Mouse (Mus musculus): Measurements from ENCODE around the gene Prkar2a. TPM values are rescaled to one million over a fixed set of nuclear protein-coding genes. Genes with fewer than 3 reads are reported as not detected.

Prkar2a gene
- polyA plus RNA-seq, 1 experiment from 2014 or later, result 57.1 TPM

- WGBS, result 93% methylated on average over 20 of the region's 20 CpGs
- no peaks in the 10 kb centered on the region for H3K9me3 ChIP-seq
- H3K27me3 ChIP-seq, result no peaks in the 10 kb centered on the region
- ATAC-seq (ENCODE audit: low FRiP score, low read depth), result no peak
- H3K9ac ChIP-seq (replicated peaks), result no peak overlapping the region
- H3K4me1 ChIP-seq, result no peaks in the 10 kb centered on the region
- H3K27ac ChIP-seq (replicated peaks), result no peak overlapping the region
- H3K36me3 ChIP-seq, result no peaks in the 10 kb centered on the region
- H3K4me2 ChIP-seq (replicated peaks), result no peak overlapping the region
- no peak overlapping the region for H3K4me3 ChIP-seq
Measured at GRCm38 (mm10) chr9:108759121-108759520, 70.0 kb downstream of the Prkar2a start.

GRCm38 (mm10) chr9:108759805-108760204 is 70.7 kb downstream of the Prkar2a start:
- Histone ChIP-seq H3K27ac (replicated peaks) (no peak overlapping the region), H3K27me3 (no peaks in the 10 kb centered on the region), H3K36me3 (no peaks in the 10 kb centered on the region), H3K4me2 (replicated peaks) (no peak overlapping the region), H3K4me1 (no peaks in the 10 kb centered on the region), H3K9me3 (no peaks in the 10 kb centered on the region), H3K9ac (replicated peaks) (no peak overlapping the region), H3K4me3 (no peak overlapping the region)
- ATAC-seq (ENCODE audit: low FRiP score, low read depth), result no peak
- 53% methylated on average over 2 of the region's 2 CpGs for WGBS

- Histone ChIP-seq H3K4me1 (no peaks in the 10 kb centered on the region), H3K27me3 (no peaks in the 10 kb centered on the region), H3K4me2 (replicated peaks) (no peak overlapping the region), H3K9me3 (no peaks in the 10 kb centered on the region), H3K9ac (replicated peaks) (no peak overlapping the region), H3K27ac (replicated peaks) (no peak overlapping the region), H3K4me3 (no peak overlapping the region), H3K36me3 (no peaks in the 10 kb centered on the region)
- ATAC-seq (ENCODE audit: low FRiP score, low read depth), result no peak
Measured at GRCm38 (mm10) chr9:108761561-108761960, 72.4 kb downstream of the Prkar2a start.

- ATAC-seq (ENCODE audit: low FRiP score, low read depth), result no peak
- no peak overlapping the region for H3K4me2 ChIP-seq (replicated peaks)
- WGBS, result 83% methylated on average over 10 of the region's 10 CpGs
- H3K36me3 ChIP-seq, result no peaks in the 10 kb centered on the region
- no peak overlapping the region for H3K27ac ChIP-seq (replicated peaks)
- H3K4me1 ChIP-seq, result no peaks in the 10 kb centered on the region
- no peak overlapping the region for H3K4me3 ChIP-seq
- no peak overlapping the region for H3K9ac ChIP-seq (replicated peaks)
- H3K27me3 ChIP-seq, result no peaks in the 10 kb centered on the region
- no peaks in the 10 kb centered on the region for H3K9me3 ChIP-seq
Measured at GRCm38 (mm10) chr9:108764971-108765370, 75.9 kb downstream of the Prkar2a start.

DNA sequence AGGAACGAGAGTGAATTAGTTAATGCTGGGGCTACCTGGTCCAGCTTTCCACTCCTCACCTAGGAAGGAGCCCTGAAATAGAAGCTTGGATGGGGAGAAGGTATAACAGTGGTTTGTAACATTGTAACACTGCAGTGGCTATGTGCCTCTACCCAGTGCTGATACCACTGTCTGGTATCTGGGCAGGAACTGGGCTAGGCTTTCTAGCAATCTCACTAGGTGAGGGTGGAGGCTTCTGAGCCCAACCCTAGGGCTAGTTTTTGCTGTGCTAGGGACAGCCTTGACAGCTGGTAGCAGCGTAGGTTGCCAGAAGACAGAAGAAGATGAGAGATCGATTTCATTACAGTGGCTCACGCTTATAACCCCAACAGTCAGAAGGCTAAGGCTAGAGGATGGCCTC is 87.5 kb downstream of the Prkar2a start:
- WGBS, result 89% methylated on average over 4 of the region's 4 CpGs
- Histone ChIP-seq H3K4me3 (no peak overlapping the region), H3K4me2 (replicated peaks) (no peak overlapping the region), H3K9ac (replicated peaks) (no peak overlapping the region), H3K27me3 (no peaks in the 10 kb centered on the region), H3K27ac (replicated peaks) (no peak overlapping the region), H3K4me1 (0 out of 2 replicates have a peak, but pooled peaks cover 4% of the 10 kb centered on the region), H3K9me3 (no peaks in the 10 kb centered on the region), H3K36me3 (no peaks in the 10 kb centered on the region)
- no peak for ATAC-seq (ENCODE audit: low FRiP score, low read depth)

- Histone ChIP-seq H3K9me3 (no peaks in the 10 kb centered on the region), H3K27ac (replicated peaks) (no peak overlapping the region), H3K27me3 (no peaks in the 10 kb centered on the region), H3K4me1 (peaks cover 10% of the 10 kb centered on the region; the same call in 1 of the 2 replicates), H3K4me3 (no peak overlapping the region), H3K4me2 (replicated peaks) (no peak overlapping the region), H3K36me3 (no peaks in the 10 kb centered on the region), H3K9ac (replicated peaks) (no peak overlapping the region)
- ATAC-seq (ENCODE audit: low FRiP score, low read depth), result no peak
- WGBS, result 77% methylated on average over 4 of the region's 4 CpGs
Measured at GRCm38 (mm10) chr9:108777276-108777675, 88.2 kb downstream of the Prkar2a start.

DNA sequence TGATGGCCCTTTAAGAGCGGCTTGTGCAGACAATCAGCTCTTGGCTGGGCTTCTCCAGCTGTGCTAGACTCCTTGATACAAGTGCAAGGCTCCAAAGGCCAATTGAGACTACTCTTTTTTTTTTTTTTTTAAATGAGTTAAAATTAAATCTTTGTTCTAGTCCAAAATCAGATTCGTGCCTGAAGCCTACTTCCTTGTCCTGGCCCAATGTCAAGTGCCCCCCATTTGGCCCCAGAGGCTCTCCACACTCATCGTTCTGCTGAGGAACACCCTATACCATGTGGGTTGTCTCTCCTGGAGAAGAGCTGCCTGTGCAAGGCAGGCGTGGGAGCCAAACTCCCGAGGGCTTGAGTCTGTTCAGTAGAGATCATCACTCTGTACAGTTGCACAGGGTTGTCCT is 91.8 kb downstream of the Prkar2a start:
- ATAC-seq (ENCODE audit: low FRiP score, low read depth), result no peak
- Histone ChIP-seq H3K27ac (replicated peaks) (no peak overlapping the region), H3K9me3 (no peaks in the 10 kb centered on the region), H3K36me3 (no peaks in the 10 kb centered on the region), H3K27me3 (no peaks in the 10 kb centered on the region), H3K4me3 (no peak overlapping the region), H3K4me1 (peaks cover 26% of the 10 kb centered on the region), H3K4me2 (replicated peaks) (no peak overlapping the region), H3K9ac (replicated peaks) (no peak overlapping the region)
- 74% methylated on average over 5 of the region's 5 CpGs for WGBS

DNA sequence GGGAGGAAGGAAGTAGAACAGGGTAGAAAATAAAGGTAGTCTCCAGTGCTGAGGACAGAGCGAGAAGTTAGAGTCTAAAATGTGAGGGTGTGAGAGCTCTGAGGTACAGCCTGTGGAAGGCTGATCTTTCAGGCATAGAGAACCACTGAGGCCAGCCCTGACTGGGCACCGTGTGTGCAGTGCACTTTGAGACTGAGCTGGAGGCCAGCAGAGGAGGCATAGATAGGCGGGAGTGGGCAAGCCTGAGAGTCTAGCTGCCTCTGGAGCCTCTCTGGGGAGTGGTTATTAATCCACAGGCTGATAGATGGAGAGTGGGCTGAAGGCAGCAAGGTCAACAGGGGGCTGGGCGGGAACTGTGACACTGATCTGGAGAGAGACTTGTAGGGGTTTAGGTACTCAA is 92.8 kb downstream of the Prkar2a start:
- Histone ChIP-seq H3K36me3 (0 out of 2 replicates have a peak, but pooled peaks cover 2% of the 10 kb centered on the region), H3K9me3 (no peaks in the 10 kb centered on the region), H3K27me3 (no peaks in the 10 kb centered on the region), H3K4me1 (peaks cover 34% of the 10 kb centered on the region), H3K27ac (replicated peaks) (no peak overlapping the region), H3K4me3 (no peak overlapping the region), H3K4me2 (replicated peaks) (no peak overlapping the region), H3K9ac (replicated peaks) (no peak overlapping the region)
- WGBS, result 67% methylated on average over 4 of the region's 4 CpGs
- ATAC-seq (ENCODE audit: low FRiP score, low read depth), result no peak

- Histone ChIP-seq H3K4me3 (peak overlapping the region; percentile 85), H3K4me2 (replicated peaks) (peak overlapping the region; percentile 73), H3K27me3 (no peaks in the 10 kb centered on the region), H3K9ac (replicated peaks) (peak overlapping the region; percentile 95), H3K27ac (replicated peaks) (peak overlapping the region; percentile 95), H3K9me3 (no peaks in the 10 kb centered on the region), H3K36me3 (peaks cover 5% of the 10 kb centered on the region; the same call in 1 of the 2 replicates), H3K4me1 (peaks cover 45% of the 10 kb centered on the region)
- 8% methylated on average over 9 of the region's 9 CpGs for WGBS
- ATAC-seq (ENCODE audit: low FRiP score, low read depth), result peak; percentile 50; the same call in 1 of the 2 replicates
Measured at GRCm38 (mm10) chr9:108782836-108783547, 93.9 kb downstream of the Prkar2a start.

DNA sequence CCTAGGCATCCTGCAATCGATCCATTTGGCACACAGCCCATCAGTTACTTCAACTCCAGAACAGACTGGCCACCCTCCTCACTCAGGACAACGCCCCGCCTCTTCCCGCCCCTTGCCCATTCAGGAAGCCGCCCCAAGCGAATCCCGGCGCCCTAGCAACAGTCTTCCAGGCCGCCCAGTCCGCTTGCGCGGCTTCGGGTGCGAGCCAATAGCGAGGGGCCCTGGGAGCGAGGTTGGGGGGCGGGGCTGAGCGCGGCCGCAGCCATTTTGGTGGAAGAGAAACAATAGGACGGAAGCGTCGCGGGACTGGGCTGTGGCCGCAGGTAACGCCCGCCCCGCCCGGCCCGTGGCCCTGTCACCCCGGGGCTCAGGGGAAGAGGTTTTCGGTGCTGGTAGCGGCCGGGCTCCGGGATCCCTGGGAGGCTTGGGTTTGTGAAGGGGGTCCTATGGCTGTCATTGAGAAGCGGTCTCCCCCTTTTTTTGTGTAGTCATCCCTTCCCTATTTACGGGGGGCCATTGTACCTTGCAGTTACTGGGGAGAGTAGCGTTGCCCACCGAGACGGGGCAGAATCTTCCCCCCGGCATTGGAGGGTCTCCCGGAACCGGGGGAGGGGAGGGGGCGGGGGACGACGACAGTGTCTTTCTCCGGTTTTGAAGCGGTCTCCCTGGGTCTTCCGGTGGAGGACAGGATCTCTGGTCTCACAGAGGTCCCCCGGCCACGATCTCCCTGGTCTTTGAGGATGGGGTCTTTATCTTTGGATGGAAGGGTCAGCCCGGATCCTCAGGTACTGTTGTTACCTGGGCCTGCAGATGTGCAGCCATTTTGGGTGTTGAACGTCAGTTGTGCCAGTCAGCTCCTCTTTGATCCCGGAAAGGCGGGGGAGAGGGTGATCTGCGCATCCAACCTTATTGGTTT is 94.7 kb downstream of the Prkar2a start, which contains the start of gene Ip6k2:
TSS of gene Ip6k2 (plus strand) at position 249 of the 916 bp plus-strand sequence.
- peak; percentile 98 for ATAC-seq (ENCODE audit: low FRiP score, low read depth)
- Histone ChIP-seq H3K4me2 (replicated peaks) (peak within 1 kb of the TSS; percentile 73), H3K9ac (replicated peaks) (peak within 1 kb of the TSS; percentile 95), H3K9me3 (no peaks in the 10 kb centered on the region), H3K36me3 (peaks cover 5% of the 10 kb centered on the region; the same call in 1 of the 2 replicates), H3K4me3 (peak within 1 kb of the TSS; percentile 85), H3K27ac (replicated peaks) (peak within 1 kb of the TSS; percentile 95), H3K4me1 (peaks cover 53% of the 10 kb centered on the region), H3K27me3 (no peaks in the 10 kb centered on the region)
- WGBS, result under 1% methylated on average over 56 of the region's 56 CpGs

GRCm38 (mm10) chr9:108785416-108785815 is 96.3 kb downstream of the Prkar2a start:
- Histone ChIP-seq H3K4me1 (peaks cover 64% of the 10 kb centered on the region), H3K27me3 (no peaks in the 10 kb centered on the region), H3K4me3 (peak overlapping the region; percentile 85), H3K9me3 (no peaks in the 10 kb centered on the region), H3K4me2 (replicated peaks) (peak overlapping the region; percentile 73), H3K27ac (replicated peaks) (peak overlapping the region; percentile 43), H3K36me3 (peaks cover 5% of the 10 kb centered on the region; the same call in 1 of the 2 replicates), H3K9ac (replicated peaks) (peak overlapping the region; percentile 95)
- ATAC-seq (ENCODE audit: low FRiP score, low read depth), result no peak

DNA sequence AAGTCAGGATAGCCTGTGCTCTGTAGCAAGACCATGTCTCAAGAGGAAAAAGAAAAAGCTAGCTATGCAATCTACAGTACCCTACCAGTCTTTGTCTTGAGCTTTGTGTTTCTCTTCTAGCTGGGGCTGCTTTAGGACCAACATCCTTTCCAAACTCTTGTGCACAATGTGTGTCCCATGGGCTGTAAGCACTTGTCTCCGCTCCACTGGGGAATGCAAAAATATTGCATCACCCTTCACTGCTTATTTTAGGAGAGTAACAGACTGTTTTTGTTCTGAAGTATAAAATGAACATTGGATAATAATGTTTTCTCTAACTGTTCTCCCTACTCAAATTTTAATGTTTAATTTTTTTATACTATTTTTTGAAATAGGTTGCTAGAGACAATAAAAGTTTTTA is 97.4 kb downstream of the Prkar2a start:
- Histone ChIP-seq H3K4me2 (replicated peaks) (peak overlapping the region; percentile 73), H3K9me3 (no peaks in the 10 kb centered on the region), H3K4me3 (peak overlapping the region; percentile 85), H3K4me1 (peaks cover 67% of the 10 kb centered on the region), H3K27me3 (no peaks in the 10 kb centered on the region), H3K27ac (replicated peaks) (no peak overlapping the region), H3K36me3 (peaks cover 5% of the 10 kb centered on the region; the same call in 1 of the 2 replicates), H3K9ac (replicated peaks) (no peak overlapping the region)
- ATAC-seq (ENCODE audit: low FRiP score, low read depth), result no peak
- WGBS, result 91% methylated on average over 1 of the region's 1 CpGs

All from midbrain, embryonic 12.5 days (tissue).